Mouse (Mus musculus): ENCODE measurements around the gene Gm9945. TPM values are rescaled to one million over a fixed set of nuclear protein-coding genes. Genes with fewer than 3 reads are reported as not detected.

Gene Gm9945
- polyA plus RNA-seq, 1 experiment from 2014 or later, result not detected

DNA sequence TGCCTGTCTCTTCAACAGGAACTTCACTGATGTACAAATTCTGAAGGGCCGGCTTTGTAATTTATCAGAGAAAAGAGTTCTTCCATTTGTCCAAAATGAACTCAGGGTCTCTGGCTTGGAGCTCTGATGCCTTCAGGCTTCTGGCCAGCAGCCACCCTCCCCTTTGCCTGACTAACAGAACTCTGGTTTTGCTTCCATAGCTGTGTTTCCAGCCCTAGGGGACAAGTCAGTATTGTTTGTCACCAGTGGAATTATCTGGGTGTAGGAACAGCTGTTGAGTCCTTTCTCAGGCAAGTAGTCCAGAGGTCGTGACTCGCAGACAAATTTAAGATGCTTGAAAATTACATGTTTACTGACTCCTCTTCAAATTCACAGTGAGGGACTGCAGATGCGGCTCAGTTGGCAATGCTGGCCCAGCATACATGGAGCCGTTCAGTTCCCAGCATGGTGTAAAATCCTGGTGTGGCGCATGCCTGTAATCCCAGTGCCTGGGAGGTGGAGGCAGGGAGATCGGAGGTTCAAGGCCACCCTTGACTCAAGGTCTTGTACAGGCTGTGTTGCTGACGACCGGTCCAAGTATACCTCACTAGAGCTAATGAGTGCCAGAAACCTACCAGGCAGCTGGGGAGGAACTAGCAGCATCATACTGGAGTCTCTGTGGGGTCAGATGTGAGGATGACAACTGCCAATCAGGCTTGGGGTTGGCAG lies 27.3 kb downstream of the Gm9945 start:
- ATAC-seq (ENCODE audit: low read depth) (no peak), DNase-seq (ENCODE audit: low spot score) (no peak)
- no peaks in the 10 kb centered on the region for H3K36me3 ChIP-seq (ENCODE audit: control insufficient read depth, insufficient read depth, low read length)
- H3K4me1 ChIP-seq (ENCODE audit: control insufficient read depth, insufficient read depth, low read length), result no peaks in the 10 kb centered on the region
- H3K9me3 ChIP-seq (ENCODE audit: control insufficient read depth, low read length), result no peaks in the 10 kb centered on the region
- no peak overlapping the region for H3K4me3 ChIP-seq (ENCODE audit: low read depth, low read length)
- H3K27ac ChIP-seq (replicated peaks; ENCODE audit: low read depth, low read length), result no peak overlapping the region
- H3K4me2 ChIP-seq (ENCODE audit: low read depth, low read length), result no peak overlapping the region
- no peaks in the 10 kb centered on the region for H3K27me3 ChIP-seq (replicated peaks; ENCODE audit: control insufficient read depth, insufficient read depth, low read length)
- 86% methylated on average over 9 of the region's 9 CpGs for whole genome bisulfite sequencing
- no peak overlapping the region for H3K9ac ChIP-seq (ENCODE audit: low read depth, low read length)

DNA sequence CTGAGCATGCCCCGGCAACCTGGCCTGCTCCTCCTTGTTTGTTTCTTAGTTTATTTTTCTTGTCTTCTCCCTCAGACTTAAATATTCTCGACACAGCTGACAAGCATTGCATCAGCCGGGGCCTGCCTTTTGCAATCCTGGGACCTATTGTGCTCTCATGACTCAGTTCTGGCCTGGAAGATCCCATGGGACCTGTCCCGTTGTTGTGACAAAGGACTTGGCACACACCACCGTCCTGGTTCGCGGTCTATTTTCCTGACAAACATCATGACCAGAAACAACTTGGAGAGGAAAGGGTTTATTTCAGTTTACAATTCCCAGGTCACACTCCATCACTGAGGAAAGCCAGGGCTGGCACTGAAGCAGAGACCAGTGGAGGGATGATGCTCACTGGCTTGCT lies 28.2 kb downstream of the Gm9945 start:
- ATAC-seq (ENCODE audit: low read depth), result no peak
- WGBS, result 68% methylated on average over 7 of the region's 7 CpGs
- H3K4me1 ChIP-seq (ENCODE audit: control insufficient read depth, insufficient read depth, low read length), result no peaks in the 10 kb centered on the region

DNA sequence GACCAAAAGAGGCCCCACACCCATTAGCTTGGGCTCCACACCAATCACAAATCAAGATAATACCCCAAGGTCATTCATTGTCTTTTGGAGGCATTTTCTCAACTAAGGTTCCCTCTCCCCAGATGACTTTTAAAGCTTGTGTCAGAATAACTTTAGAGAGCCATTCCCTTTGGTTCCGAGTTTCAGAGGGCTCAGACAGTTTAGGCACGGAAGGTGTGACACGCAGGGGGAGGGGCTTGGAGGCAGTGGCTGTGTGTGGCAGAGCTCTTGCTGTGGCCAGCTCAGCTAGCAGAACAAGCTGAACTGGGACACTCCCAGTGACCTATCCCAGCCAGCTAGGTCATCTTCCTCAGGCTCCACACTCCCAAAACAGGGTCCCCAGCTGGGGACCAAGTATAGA lies 28.6 kb downstream of the Gm9945 start:
- no peak overlapping the region for H3K4me3 ChIP-seq (ENCODE audit: low read depth, low read length)
- ATAC-seq (ENCODE audit: low read depth) (no peak), DNase-seq (ENCODE audit: low spot score) (no peak)
- no peaks in the 10 kb centered on the region for H3K9me3 ChIP-seq (ENCODE audit: control insufficient read depth, low read length)
- H3K4me2 ChIP-seq (ENCODE audit: low read depth, low read length), result no peak overlapping the region
- no peaks in the 10 kb centered on the region for H3K4me1 ChIP-seq (ENCODE audit: control insufficient read depth, insufficient read depth, low read length)
- WGBS, result 51% methylated on average over 3 of the region's 3 CpGs
- no peaks in the 10 kb centered on the region for H3K36me3 ChIP-seq (ENCODE audit: control insufficient read depth, insufficient read depth, low read length)
- no peak overlapping the region for H3K27ac ChIP-seq (replicated peaks; ENCODE audit: low read depth, low read length)
- no peak overlapping the region for H3K9ac ChIP-seq (ENCODE audit: low read depth, low read length)
- no peaks in the 10 kb centered on the region for H3K27me3 ChIP-seq (replicated peaks; ENCODE audit: control insufficient read depth, insufficient read depth, low read length)

More for the DNA sequence above, 28.2 kb downstream of the Gm9945 start:
- Histone ChIP-seq H3K27me3 (replicated peaks; ENCODE audit: control insufficient read depth, insufficient read depth, low read length) (no peaks in the 10 kb centered on the region), H3K9me3 (ENCODE audit: control insufficient read depth, low read length) (no peaks in the 10 kb centered on the region), H3K4me3 (ENCODE audit: low read depth, low read length) (no peak overlapping the region), H3K36me3 (ENCODE audit: control insufficient read depth, insufficient read depth, low read length) (no peaks in the 10 kb centered on the region), H3K4me2 (ENCODE audit: low read depth, low read length) (no peak overlapping the region), H3K27ac (replicated peaks; ENCODE audit: low read depth, low read length) (no peak overlapping the region), H3K9ac (ENCODE audit: low read depth, low read length) (no peak overlapping the region)
- no peak for DNase-seq (ENCODE audit: low spot score)

DNA sequence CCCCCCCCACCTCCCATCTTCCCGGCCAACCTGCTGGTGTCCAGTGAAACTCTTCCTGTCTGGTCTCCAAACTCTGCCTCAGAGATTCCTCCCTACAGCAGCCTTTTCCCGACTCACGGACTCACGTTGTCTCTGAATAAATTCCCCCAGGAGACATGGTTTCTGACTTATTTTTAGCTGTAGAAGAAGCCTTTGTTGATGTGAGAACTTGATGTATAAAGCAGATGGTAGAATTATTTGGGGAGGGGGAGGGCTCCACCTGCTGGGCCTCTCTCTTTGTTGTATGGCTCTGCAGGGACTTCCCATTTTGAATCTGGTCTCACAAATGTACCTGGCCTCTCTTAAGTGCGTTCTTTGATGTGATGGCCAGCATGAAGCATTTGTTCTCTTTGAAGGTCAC lies 30.4 kb downstream of the Gm9945 start:
- no peak overlapping the region for H3K4me2 ChIP-seq (ENCODE audit: low read depth, low read length)
- no peak overlapping the region for H3K4me3 ChIP-seq (ENCODE audit: low read depth, low read length)
- DNase-seq (ENCODE audit: low spot score), result peak; percentile 72
- no peak overlapping the region for H3K27ac ChIP-seq (replicated peaks; ENCODE audit: low read depth, low read length)
- no peaks in the 10 kb centered on the region for H3K27me3 ChIP-seq (replicated peaks; ENCODE audit: control insufficient read depth, insufficient read depth, low read length)
- H3K9me3 ChIP-seq (ENCODE audit: control insufficient read depth, low read length), result no peaks in the 10 kb centered on the region
- 39% methylated on average over 5 of the region's 5 CpGs for WGBS
- no peaks in the 10 kb centered on the region for H3K4me1 ChIP-seq (ENCODE audit: control insufficient read depth, insufficient read depth, low read length)
- no peak for ATAC-seq (ENCODE audit: low read depth)
- no peak overlapping the region for H3K9ac ChIP-seq (ENCODE audit: low read depth, low read length)
- H3K36me3 ChIP-seq (ENCODE audit: control insufficient read depth, insufficient read depth, low read length), result no peaks in the 10 kb centered on the region

DNA sequence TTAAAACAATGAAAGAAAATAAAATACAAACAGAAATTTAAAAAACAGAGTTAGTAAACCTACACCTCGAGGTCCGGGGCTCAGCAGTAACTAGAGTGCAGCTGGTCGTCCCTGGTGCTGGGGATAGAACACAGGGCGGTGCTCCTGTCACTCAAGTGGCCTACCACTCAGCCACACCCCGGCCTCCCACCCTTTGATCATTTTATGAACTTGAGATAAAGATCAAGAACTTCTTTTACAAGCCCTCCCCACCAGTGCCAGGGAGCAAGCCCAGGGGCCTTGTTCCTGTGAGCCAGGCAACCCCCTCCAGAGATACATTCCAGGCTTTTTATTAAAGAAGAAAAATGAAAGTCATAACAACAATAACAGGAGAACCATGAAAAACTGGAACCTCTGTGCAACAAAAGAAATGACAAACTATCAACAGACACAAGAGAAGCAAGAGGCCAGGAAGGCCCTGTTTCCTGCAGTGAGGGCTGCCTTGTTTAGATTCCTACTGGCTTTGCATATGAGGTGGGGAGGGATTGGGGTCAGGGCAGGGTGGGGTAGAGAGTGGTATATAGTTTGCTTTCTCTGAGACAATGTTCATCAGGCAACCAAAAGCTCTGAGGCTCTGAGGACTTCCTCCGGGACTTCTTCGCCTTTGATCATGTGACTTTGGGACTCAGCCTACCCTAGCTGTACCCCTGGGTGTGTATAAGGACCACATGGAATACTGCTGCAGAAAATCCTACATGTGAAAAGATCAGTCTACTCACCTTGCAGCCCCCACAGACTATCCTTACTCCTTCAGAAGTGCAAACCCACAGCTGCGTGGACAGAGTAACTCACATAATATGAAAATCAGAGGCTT lies 37.0 kb downstream of the Gm9945 start:
- WGBS, result 50% methylated on average over 8 of the region's 8 CpGs

DNA sequence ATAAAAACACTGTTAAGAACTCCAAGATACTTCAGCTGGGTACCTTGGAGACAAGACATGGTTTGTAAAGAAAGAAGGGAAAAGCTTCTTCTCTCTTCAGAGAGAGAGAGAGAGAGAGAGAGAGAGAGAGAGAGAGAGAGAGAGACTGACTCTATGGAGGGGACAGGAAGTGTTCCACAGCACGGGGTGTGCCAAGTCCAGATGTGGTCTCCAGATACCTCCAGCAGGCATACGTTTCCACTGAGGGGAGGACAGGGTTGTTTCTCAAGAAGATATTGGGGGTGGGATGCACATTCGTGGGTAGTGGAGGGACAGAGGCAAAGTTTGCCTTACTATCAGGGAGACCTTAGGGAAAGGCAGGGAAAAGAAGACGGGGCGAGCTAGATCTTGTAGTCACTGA lies 38.8 kb downstream of the Gm9945 start:
- Histone ChIP-seq H3K27me3 (replicated peaks; ENCODE audit: control insufficient read depth, insufficient read depth, low read length) (no peaks in the 10 kb centered on the region), H3K9ac (ENCODE audit: low read depth, low read length) (no peak overlapping the region), H3K27ac (replicated peaks; ENCODE audit: low read depth, low read length) (no peak overlapping the region), H3K9me3 (ENCODE audit: control insufficient read depth, low read length) (no peaks in the 10 kb centered on the region), H3K4me2 (ENCODE audit: low read depth, low read length) (peak overlapping the region; percentile 88), H3K4me3 (ENCODE audit: low read depth, low read length) (peak overlapping the region; percentile 76; the same call in 1 of the 2 replicates), H3K36me3 (ENCODE audit: control insufficient read depth, insufficient read depth, low read length) (no peaks in the 10 kb centered on the region), H3K4me1 (ENCODE audit: control insufficient read depth, insufficient read depth, low read length) (peaks cover 21% of the 10 kb centered on the region)
- DNase-seq (ENCODE audit: low spot score) (no peak), ATAC-seq (ENCODE audit: low read depth) (no peak)
- WGBS, result 47% methylated on average over 5 of the region's 5 CpGs

More for the DNA sequence above, 37.0 kb downstream of the Gm9945 start:
- Histone ChIP-seq H3K4me1 (ENCODE audit: control insufficient read depth, insufficient read depth, low read length) (peaks cover 13% of the 10 kb centered on the region), H3K36me3 (ENCODE audit: control insufficient read depth, insufficient read depth, low read length) (no peaks in the 10 kb centered on the region), H3K4me3 (ENCODE audit: low read depth, low read length) (no peak overlapping the region), H3K9me3 (ENCODE audit: control insufficient read depth, low read length) (no peaks in the 10 kb centered on the region), H3K9ac (ENCODE audit: low read depth, low read length) (no peak overlapping the region), H3K4me2 (ENCODE audit: low read depth, low read length) (no peak overlapping the region), H3K27me3 (replicated peaks; ENCODE audit: control insufficient read depth, insufficient read depth, low read length) (no peaks in the 10 kb centered on the region), H3K27ac (replicated peaks; ENCODE audit: low read depth, low read length) (no peak overlapping the region)
- DNase-seq (ENCODE audit: low spot score) (peak; percentile 27), ATAC-seq (ENCODE audit: low read depth) (no peak)

DNA sequence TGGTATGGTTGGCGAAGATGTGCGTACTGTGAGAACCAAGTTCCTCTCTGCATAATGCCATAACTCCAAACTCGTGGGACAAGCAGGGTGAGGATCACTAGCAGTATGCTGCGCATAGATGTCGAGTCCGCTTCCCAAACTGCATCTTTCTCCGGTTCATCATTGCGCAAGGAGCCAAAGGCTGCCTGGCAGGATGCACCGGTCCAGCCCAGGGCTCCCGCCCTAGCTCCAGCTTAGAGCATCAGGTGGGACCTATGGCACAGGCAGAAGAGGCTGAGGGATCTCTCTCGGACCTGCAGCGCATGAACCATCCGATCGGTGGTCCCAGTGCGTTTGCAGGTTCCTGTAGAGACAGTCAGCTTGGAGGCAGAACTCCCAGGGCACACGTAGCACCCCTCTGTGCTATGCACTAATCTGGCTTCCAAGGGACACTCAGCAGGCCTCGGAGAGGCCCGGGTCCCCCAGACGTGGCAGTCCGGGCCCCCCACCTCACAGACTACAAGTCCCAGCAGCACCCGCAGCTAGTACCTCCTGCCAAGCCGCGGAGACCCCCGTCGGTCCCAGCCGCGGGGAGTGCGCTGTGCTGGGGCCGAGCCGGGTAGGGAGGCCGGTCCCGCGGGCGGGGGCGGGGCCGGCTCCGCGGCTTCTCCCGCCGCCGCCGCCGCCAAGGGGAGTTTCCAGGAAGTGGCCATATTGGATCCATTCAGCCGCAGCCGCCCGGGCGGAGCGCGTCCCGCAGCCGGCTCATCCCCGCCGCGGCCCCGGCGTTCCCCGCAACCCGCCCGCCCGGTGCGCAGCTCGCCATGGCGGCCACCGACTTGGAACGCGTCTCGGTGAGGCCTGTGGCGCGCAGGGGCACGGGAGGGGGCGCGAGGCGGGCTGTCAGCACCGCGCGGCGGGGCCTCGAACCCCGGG lies 39.5 kb downstream of the Gm9945 start, which contains the start of gene Sept8:
Gene Sept8, plus strand, starts transcription at position 51 of the 915 bp plus-strand sequence.
- no peaks in the 10 kb centered on the region for H3K27me3 ChIP-seq (replicated peaks; ENCODE audit: control insufficient read depth, insufficient read depth, low read length)
- peaks cover 23% of the 10 kb centered on the region for H3K4me1 ChIP-seq (ENCODE audit: control insufficient read depth, insufficient read depth, low read length)
- peak within 1 kb of the TSS; percentile 88 for H3K9ac ChIP-seq (ENCODE audit: low read depth, low read length)
- H3K4me3 ChIP-seq (ENCODE audit: low read depth, low read length), result peak within 1 kb of the TSS; percentile 76
- no peaks in the 10 kb centered on the region for H3K36me3 ChIP-seq (ENCODE audit: control insufficient read depth, insufficient read depth, low read length)
- ATAC-seq (ENCODE audit: low read depth), result peak; percentile 87
- H3K4me2 ChIP-seq (ENCODE audit: low read depth, low read length), result peak within 1 kb of the TSS; percentile 88
- DNase-seq (ENCODE audit: low spot score), result peak; percentile 87
- H3K9me3 ChIP-seq (ENCODE audit: control insufficient read depth, low read length), result no peaks in the 10 kb centered on the region
- 10% methylated on average over 34 of the region's 79 CpGs for WGBS
- peak within 1 kb of the TSS; percentile 91 for H3K27ac ChIP-seq (replicated peaks; ENCODE audit: low read depth, low read length)
